Mouse (Mus musculus): ENCODE data around the gene Rnf11. TPM values are rescaled to one million over a fixed set of nuclear protein-coding genes. Genes with fewer than 3 reads are reported as not detected.

Rnf11 gene
- polyA plus RNA-seq, 1 experiment from 2014 or later, result 104 TPM

DNA sequence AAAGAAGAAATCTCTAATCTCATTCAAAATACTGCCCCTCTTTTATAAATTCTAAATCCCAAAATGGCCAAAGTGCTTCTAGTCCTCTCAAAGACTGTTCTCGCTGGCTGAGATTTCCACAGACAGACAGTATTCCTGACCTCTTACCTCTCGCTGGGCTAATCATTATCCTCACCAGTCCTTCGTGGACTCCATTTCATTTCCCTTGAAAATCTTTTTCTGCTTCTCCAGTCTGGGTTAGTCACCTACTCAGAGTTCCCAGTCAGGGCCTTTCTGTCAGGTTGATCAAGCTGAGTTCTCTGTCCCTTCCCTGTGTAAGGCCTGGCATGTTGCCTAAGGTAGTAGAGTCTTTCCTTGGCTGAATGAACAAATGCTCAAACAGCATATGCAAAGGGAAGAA is 7.1 kb downstream of the Rnf11 start:
- DNase-seq (peak; percentile 5), ATAC-seq (ENCODE audit: low FRiP score, low TSS enrichment) (no peak)
- Histone ChIP-seq H3K36me3 (ENCODE audit: control insufficient read depth, insufficient read depth, low read length) (no peaks in the 10 kb centered on the region), H3K9ac (replicated peaks; ENCODE audit: low read length) (no peak overlapping the region), H3K27me3 (ENCODE audit: control insufficient read depth, insufficient read depth, low read length) (no peaks in the 10 kb centered on the region), H3K4me3 (replicated peaks; ENCODE audit: low read depth, low read length) (no peak overlapping the region), H3K4me1 (ENCODE audit: control insufficient read depth, insufficient read depth, low read length) (peaks cover 10% of the 10 kb centered on the region), H3K27ac (replicated peaks; ENCODE audit: low read depth, low read length) (no peak overlapping the region), H3K9me3 (ENCODE audit: control insufficient read depth, low read length) (no peaks in the 10 kb centered on the region), H3K4me2 (ENCODE audit: low read length) (no peak overlapping the region)
- 93% methylated on average over 3 of the region's 3 CpGs for WGBS

DNA sequence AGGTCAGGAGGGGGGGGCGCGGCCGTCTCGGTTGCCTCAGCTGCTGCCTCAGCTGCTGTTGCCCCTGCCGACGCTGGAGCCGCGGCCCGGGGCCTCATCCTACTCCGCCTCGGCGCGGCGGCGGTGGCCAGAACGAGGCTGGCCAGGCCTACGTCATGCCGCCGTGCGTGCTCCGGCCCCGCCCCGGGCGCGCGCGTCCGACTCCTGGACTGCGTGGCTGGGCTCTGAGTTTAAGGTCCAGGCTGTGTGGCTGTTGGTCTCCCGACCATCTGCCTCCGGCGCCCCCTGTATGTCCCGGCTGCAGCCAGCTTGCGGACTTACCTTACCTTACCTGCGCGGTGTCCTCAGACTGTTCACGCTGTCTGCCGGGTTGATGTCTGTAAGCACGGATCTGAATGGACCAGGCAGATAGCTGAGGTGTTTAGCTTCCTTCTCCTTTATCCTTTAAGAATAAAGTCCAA is 7.9 kb downstream of the Rnf11 start:
- Histone ChIP-seq H3K4me1 (ENCODE audit: control insufficient read depth, insufficient read depth, low read length) (peaks cover 10% of the 10 kb centered on the region), H3K4me2 (ENCODE audit: low read length) (peak overlapping the region; percentile 82), H3K36me3 (ENCODE audit: control insufficient read depth, insufficient read depth, low read length) (no peaks in the 10 kb centered on the region), H3K9ac (replicated peaks; ENCODE audit: low read length) (peak overlapping the region; percentile 98), H3K4me3 (replicated peaks; ENCODE audit: low read depth, low read length) (peak overlapping the region; percentile 91), H3K27me3 (ENCODE audit: control insufficient read depth, insufficient read depth, low read length) (no peaks in the 10 kb centered on the region), H3K27ac (replicated peaks; ENCODE audit: low read depth, low read length) (peak overlapping the region; percentile 97), H3K9me3 (ENCODE audit: control insufficient read depth, low read length) (no peaks in the 10 kb centered on the region)
- ATAC-seq (ENCODE audit: low FRiP score, low TSS enrichment) (peak; percentile 99), DNase-seq (peak; percentile 96)
- under 1% methylated on average over 38 of the region's 39 CpGs for WGBS

DNA sequence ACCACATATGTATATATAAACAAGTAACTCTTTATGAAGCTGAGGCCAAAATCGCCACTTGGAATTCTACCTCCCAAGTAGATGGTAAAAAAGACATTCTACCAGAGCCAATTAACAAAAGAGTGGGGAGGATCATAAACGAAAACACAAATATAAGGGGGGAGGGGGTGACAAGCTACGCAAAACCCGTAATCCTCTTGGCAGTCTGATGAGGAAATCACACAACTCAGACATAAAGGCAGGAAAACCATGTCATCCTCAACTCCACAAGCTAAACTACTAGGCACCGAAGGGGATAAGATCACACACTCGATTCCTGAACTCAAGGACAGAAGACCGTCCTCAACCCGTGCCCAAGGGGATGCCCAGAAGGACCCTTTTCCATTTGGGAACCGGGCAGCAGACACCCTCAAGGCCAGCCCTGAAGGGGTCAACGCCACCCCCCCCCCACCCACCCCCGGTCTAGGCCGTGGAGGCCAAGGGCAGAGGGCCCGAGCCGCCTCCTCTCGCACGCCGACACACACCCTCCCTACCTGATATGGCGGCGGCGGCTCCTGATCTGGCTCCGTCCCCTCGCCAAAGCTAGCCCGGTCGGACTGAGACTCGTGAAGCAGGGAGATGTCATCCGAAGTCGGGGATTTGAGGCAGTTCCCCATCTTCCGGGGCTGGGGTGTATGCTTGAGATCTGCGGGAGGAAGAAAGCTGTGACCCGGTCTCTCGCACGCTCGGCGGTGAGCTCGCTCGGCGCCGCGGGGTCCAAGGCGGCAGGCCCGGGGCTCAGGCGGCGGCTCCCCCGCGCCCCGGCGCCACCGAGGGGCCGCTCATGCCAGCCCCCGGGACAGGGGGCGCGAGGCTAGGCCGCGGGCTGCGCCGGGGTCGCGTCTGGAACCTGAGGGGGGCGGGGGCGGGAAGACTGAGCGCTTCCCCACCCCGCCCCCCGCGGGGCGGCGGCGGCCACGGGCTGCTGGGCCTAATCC is 8.7 kb downstream of the Rnf11 start:
- Histone ChIP-seq H3K4me1 (ENCODE audit: control insufficient read depth, insufficient read depth, low read length) (peaks cover 10% of the 10 kb centered on the region), H3K36me3 (ENCODE audit: control insufficient read depth, insufficient read depth, low read length) (no peaks in the 10 kb centered on the region), H3K27me3 (ENCODE audit: control insufficient read depth, insufficient read depth, low read length) (no peaks in the 10 kb centered on the region), H3K27ac (replicated peaks; ENCODE audit: low read depth, low read length) (peak overlapping the region; percentile 97), H3K4me2 (ENCODE audit: low read length) (peak overlapping the region; percentile 82), H3K9me3 (ENCODE audit: control insufficient read depth, low read length) (no peaks in the 10 kb centered on the region), H3K9ac (replicated peaks; ENCODE audit: low read length) (peak overlapping the region; percentile 98), H3K4me3 (replicated peaks; ENCODE audit: low read depth, low read length) (peak overlapping the region; percentile 91)
- under 1% methylated on average over 65 of the region's 68 CpGs for WGBS
- ATAC-seq (ENCODE audit: low FRiP score, low TSS enrichment) (peak; percentile 64), DNase-seq (peak; percentile 71)

DNA sequence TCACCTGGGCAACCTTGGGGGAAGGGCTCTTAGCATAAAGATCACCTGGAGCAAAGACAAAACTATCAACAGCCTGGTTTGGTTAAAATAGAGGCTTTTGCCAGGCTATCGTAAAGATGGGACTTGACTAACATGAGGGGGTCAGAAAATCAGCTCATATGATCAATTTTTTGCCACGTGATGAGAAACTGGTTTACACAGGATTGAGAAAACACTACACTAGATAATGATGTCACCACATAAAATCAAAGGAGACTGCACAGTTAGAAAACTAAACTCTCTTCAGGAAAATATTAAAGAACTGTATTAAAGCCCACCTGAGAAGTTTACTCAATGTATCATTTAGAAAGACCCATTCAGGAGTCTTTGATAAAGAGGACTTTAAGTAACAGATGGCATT is 9.4 kb downstream of the Rnf11 start:
- Histone ChIP-seq H3K27me3 (ENCODE audit: control insufficient read depth, insufficient read depth, low read length) (no peaks in the 10 kb centered on the region), H3K27ac (replicated peaks; ENCODE audit: low read depth, low read length) (no peak overlapping the region), H3K4me2 (ENCODE audit: low read length) (peak overlapping the region; percentile 82), H3K36me3 (ENCODE audit: control insufficient read depth, insufficient read depth, low read length) (no peaks in the 10 kb centered on the region), H3K4me3 (replicated peaks; ENCODE audit: low read depth, low read length) (peak overlapping the region; percentile 91), H3K9ac (replicated peaks; ENCODE audit: low read length) (peak overlapping the region; percentile 98), H3K4me1 (ENCODE audit: control insufficient read depth, insufficient read depth, low read length) (peaks cover 10% of the 10 kb centered on the region), H3K9me3 (ENCODE audit: control insufficient read depth, low read length) (no peaks in the 10 kb centered on the region)
- no peak for ATAC-seq (ENCODE audit: low FRiP score, low TSS enrichment)
- peak; percentile 9 for DNase-seq
- WGBS, result 55% methylated on average over 2 of the region's 2 CpGs

DNA sequence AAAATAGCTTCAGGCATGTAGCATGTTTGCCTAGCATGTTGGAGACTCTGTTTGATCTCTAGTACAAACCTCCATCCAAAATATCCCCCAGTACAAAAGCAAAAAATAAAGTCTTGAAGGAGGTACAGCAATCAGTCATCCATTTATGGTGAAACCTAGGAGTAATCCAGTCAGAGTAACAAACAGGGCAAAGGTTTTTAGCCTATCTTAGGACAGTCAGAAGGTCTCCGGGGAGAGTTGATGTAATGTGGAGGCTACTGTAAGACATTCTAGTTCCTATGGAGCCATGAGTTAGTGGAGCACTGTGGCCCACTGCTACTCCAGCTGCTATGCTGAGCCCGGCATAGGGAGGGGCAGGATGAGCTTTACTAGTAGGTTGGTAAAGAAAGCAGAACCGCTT is 12.0 kb downstream of the Rnf11 start:
- no peak overlapping the region for H3K4me3 ChIP-seq (replicated peaks; ENCODE audit: low read depth, low read length)
- no peak overlapping the region for H3K27ac ChIP-seq (replicated peaks; ENCODE audit: low read depth, low read length)
- H3K4me2 ChIP-seq (ENCODE audit: low read length), result no peak overlapping the region
- DNase-seq (no peak), ATAC-seq (ENCODE audit: low FRiP score, low TSS enrichment) (no peak)
- no peaks in the 10 kb centered on the region for H3K27me3 ChIP-seq (ENCODE audit: control insufficient read depth, insufficient read depth, low read length)
- no peak overlapping the region for H3K9ac ChIP-seq (replicated peaks; ENCODE audit: low read length)
- H3K9me3 ChIP-seq (ENCODE audit: control insufficient read depth, low read length), result no peaks in the 10 kb centered on the region
- no peaks in the 10 kb centered on the region for H3K36me3 ChIP-seq (ENCODE audit: control insufficient read depth, insufficient read depth, low read length)
- H3K4me1 ChIP-seq (ENCODE audit: control insufficient read depth, insufficient read depth, low read length), result peaks cover 10% of the 10 kb centered on the region
- WGBS, result 90% methylated on average over 3 of the region's 3 CpGs

DNA sequence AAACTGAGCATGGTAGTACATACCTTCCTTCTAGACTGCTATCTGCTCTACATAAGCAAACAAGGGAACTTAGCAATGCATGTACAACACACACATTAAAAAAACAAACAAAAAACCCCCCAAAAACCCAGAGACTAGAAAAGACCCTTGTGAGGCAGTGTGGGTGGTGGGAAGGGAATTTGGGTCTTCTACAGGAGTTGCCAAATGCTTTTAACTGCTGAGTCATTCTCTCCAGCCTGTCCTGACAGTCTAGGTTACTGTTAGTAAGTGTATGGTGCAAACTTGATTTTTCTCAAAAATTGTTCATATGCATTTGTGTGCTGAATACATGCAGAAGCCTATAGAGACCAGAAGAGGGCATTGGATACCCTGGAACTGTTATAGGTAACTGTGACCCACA is 12.9 kb downstream of the Rnf11 start:
- Histone ChIP-seq H3K36me3 (ENCODE audit: control insufficient read depth, insufficient read depth, low read length) (no peaks in the 10 kb centered on the region), H3K4me3 (replicated peaks; ENCODE audit: low read depth, low read length) (no peak overlapping the region), H3K9ac (replicated peaks; ENCODE audit: low read length) (no peak overlapping the region), H3K27ac (replicated peaks; ENCODE audit: low read depth, low read length) (no peak overlapping the region), H3K27me3 (ENCODE audit: control insufficient read depth, insufficient read depth, low read length) (no peaks in the 10 kb centered on the region), H3K9me3 (ENCODE audit: control insufficient read depth, low read length) (no peaks in the 10 kb centered on the region), H3K4me1 (ENCODE audit: control insufficient read depth, insufficient read depth, low read length) (peaks cover 10% of the 10 kb centered on the region), H3K4me2 (ENCODE audit: low read length) (no peak overlapping the region)
- no peak for DNase-seq
- no peak for ATAC-seq (ENCODE audit: low FRiP score, low TSS enrichment)

DNA sequence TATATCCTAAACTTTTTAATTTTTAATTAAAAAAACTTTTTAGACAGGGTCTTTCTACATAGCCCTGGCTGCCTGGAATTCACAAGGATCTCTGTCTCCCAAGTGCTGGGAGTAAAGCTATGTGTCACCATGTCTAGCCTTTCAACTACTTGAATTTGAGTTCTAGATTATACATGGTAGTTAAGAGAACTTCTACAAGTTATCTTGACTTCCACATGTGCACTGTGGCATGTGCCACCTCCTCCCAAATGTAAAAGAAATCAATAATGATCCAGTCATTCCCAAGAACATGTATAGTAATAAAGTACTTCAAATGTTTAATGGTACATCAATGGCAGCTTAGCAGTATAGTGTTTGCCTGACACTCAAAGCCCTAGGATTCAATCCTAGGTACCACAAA is 16.8 kb downstream of the Rnf11 start:
- Histone ChIP-seq H3K27me3 (ENCODE audit: control insufficient read depth, insufficient read depth, low read length) (no peaks in the 10 kb centered on the region), H3K9me3 (ENCODE audit: control insufficient read depth, low read length) (no peaks in the 10 kb centered on the region), H3K4me3 (replicated peaks; ENCODE audit: low read depth, low read length) (no peak overlapping the region), H3K27ac (replicated peaks; ENCODE audit: low read depth, low read length) (no peak overlapping the region), H3K36me3 (ENCODE audit: control insufficient read depth, insufficient read depth, low read length) (no peaks in the 10 kb centered on the region), H3K9ac (replicated peaks; ENCODE audit: low read length) (no peak overlapping the region), H3K4me1 (ENCODE audit: control insufficient read depth, insufficient read depth, low read length) (no peaks in the 10 kb centered on the region), H3K4me2 (ENCODE audit: low read length) (no peak overlapping the region)
- ATAC-seq (ENCODE audit: low FRiP score, low TSS enrichment) (no peak), DNase-seq (no peak)

DNA sequence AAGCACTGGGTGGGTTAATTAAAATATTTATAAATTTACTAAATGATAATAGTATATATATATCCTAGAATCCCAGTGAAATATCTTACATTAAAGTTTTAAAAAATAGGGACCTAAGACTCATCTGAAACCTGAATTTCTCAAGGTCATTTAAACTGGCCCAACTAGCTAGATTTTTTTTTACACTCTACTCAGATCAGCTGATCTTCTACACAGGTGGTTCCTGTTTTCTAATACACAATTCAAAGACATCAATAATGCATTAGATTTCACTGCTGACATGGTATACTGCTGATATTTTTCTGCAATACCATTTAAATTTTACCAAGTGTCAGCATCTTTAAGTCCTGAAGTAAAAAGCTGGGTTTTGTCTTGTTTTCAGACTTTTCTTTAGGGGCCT is 20.6 kb downstream of the Rnf11 start:
- Histone ChIP-seq H3K4me2 (ENCODE audit: low read length) (no peak overlapping the region), H3K27ac (replicated peaks; ENCODE audit: low read depth, low read length) (no peak overlapping the region), H3K4me1 (ENCODE audit: control insufficient read depth, insufficient read depth, low read length) (no peaks in the 10 kb centered on the region), H3K9ac (replicated peaks; ENCODE audit: low read length) (no peak overlapping the region), H3K4me3 (replicated peaks; ENCODE audit: low read depth, low read length) (no peak overlapping the region), H3K27me3 (ENCODE audit: control insufficient read depth, insufficient read depth, low read length) (no peaks in the 10 kb centered on the region), H3K36me3 (ENCODE audit: control insufficient read depth, insufficient read depth, low read length) (no peaks in the 10 kb centered on the region), H3K9me3 (ENCODE audit: control insufficient read depth, low read length) (no peaks in the 10 kb centered on the region)
- DNase-seq (no peak), ATAC-seq (ENCODE audit: low FRiP score, low TSS enrichment) (no peak)
